Mouse (Mus musculus) ES-E14 (cell line): Measurements from ENCODE around the gene 0610009B22Rik. TPM values are rescaled to one million over a fixed set of nuclear protein-coding genes. Genes with fewer than 3 reads are reported as not detected.
A peak's percentile ranks its signal among the peaks of the same experiment; 100 is the strongest.

Experiments used
- DNase-seq: peaks from one replicate; pipeline ENCODE4 v3.0.0-alpha.2; 2013; ENCODE audit warnings: low read depth, low spot score
- H3K27ac ChIP-seq: 2 replicates; pipeline ENCODE4 v1.5.1; 2012; ENCODE audit warnings: low read depth, mild to moderate bottlenecking, low read length, moderate library complexity, mixed read lengths; ENCODE audit not compliant: poor library complexity, insufficient read depth, severe bottlenecking
- H3K36me3 ChIP-seq: 2 replicates; pipeline ENCODE4 v1.6.1; 2012; ENCODE audit warnings: mild to moderate bottlenecking, low read length, moderate library complexity, mixed read lengths; ENCODE audit not compliant: control insufficient read depth, poor library complexity, insufficient read depth, severe bottlenecking
- H3K4me1 ChIP-seq, 2 experiments: fragments of 150-350 bp in 1 of 2; sonication (generic) in 1 of 2; 2 replicates each; pipeline ENCODE4 v1.6.1; 2012; ENCODE audit warnings: low read length in 2 of 2, mild to moderate bottlenecking in 1 of 2, mixed read lengths in 1 of 2; ENCODE audit not compliant: control insufficient read depth in 2 of 2, insufficient read depth in 2 of 2, poor library complexity in 1 of 2
- H3K4me3 ChIP-seq, 2 experiments: fragments of 150-350 bp in 1 of 2; sonication (generic) in 1 of 2; 2 replicates each; pipeline ENCODE4 v1.5.1; 2012; ENCODE audit warnings: low read length in 2 of 2, low read depth in 1 of 2, mild to moderate bottlenecking in 1 of 2, mixed read lengths in 1 of 2; ENCODE audit not compliant: insufficient read depth in 1 of 2, poor library complexity in 1 of 2, severe bottlenecking in 1 of 2
- H3K9ac ChIP-seq: 2 replicates; pipeline ENCODE4 v1.6.1; 2012; ENCODE audit warnings: low read depth, mild to moderate bottlenecking, low read length, mixed read lengths; ENCODE audit not compliant: poor library complexity, insufficient read depth, severe bottlenecking
- H3K9me3 ChIP-seq: fragments of 150-350 bp; sonication (generic); 2 replicates; pipeline ENCODE4 v1.6.1; 2012; ENCODE audit warnings: low read depth, mild to moderate bottlenecking, low read length; ENCODE audit not compliant: control insufficient read depth, insufficient read depth
- CHD2 ChIP-seq: IDR thresholded peaks from 2 replicates; pipeline ENCODE4 v1.6.1; 2014; ENCODE audit warnings: mild to moderate bottlenecking, low read depth, low read length, inconsistent platforms
- HCFC1 ChIP-seq: IDR thresholded peaks from 2 replicates; pipeline ENCODE4 v1.6.1; 2012; ENCODE audit warnings: low read length, inconsistent platforms, borderline replicate concordance; ENCODE audit not compliant: insufficient read depth
- MAFK ChIP-seq: IDR thresholded peaks from 2 replicates; pipeline ENCODE4 v1.6.1; 2014; ENCODE audit warnings: mild to moderate bottlenecking, low read depth, low read length, inconsistent platforms; ENCODE audit not compliant: insufficient read depth
- ZC3H11A ChIP-seq: IDR thresholded peaks from 2 replicates; pipeline ENCODE4 v1.6.1; 2012; ENCODE audit warnings: low read depth, mild to moderate bottlenecking, inconsistent platforms, low read length, borderline replicate concordance
- ZNF384 ChIP-seq: IDR thresholded peaks from 2 replicates; pipeline ENCODE4 v1.6.1; 2012; ENCODE audit warnings: low read depth, low read length, inconsistent platforms
- in situ Hi-C, 2 experiments: fragments of 600-800 bp; cut with MboI; formaldehyde crosslinking; loops; one replicate each; pipeline ENCODE4 v1.15.1; 2025; ENCODE audit warnings: low sequenced_read_pairs in 2 of 2, inconsistent platforms in 1 of 2; ENCODE audit not compliant: unreplicated experiment in 2 of 2
- total RNA-seq: library from RNA; depleted of rRNA; stranded (reverse); fragments of 300-350 nt; gene quantifications from 2 replicates; pipeline ENCODE4 v1.2.3, GENCODE M21; 2012

The 0610009B22Rik gene
- total RNA-seq, 1 experiment, result 38.8 TPM

DNA sequence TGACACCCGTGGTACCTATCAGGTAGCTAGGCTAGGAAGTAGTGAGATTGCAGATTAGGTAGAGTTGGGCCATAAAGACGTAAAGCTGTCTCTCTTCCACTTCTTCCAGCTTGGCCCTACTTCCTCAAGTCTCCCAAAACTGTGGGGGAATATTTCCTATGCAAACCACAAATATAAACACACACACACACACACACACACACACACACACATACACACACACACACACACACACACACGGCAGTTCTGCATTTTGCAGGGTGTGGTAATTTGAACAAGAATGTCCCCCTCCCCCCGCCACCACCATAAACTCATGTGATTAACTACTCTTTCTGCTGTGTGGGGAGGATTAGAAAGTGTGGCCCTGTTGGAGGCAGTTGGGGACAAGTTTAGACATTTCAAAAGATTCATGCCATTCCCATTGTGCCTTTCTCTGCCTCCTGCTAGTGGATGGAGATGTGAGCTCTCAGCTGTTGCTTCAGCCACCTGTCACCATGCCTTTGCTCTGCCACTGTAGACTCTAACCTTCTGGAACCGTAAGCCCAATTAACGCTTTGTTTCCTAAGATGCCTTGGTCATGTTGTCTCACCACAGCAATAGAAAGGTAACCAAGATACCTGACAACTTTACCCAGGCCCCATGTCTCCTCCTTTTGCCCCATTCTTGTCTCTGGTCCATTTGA lies 10.8 kb downstream of the 0610009B22Rik start:
- Histone ChIP-seq H3K9me3 (no peaks in the 10 kb centered on the region), H3K4me3 (no peak overlapping the region), H3K27ac (no peak overlapping the region), H3K9ac (no peak overlapping the region), H3K36me3 (no peaks in the 10 kb centered on the region), H3K4me1 (peaks cover 6 to 12% of the 10 kb centered on the region in 2 experiments; a peak in 3 of 4 replicates)
- DNase-seq, result no peak
- no peak for TF ChIP-seq ZC3H11A
- TF ChIP-seq HCFC1, result no peak
- TF ChIP-seq MAFK, result no peak
- TF ChIP-seq ZNF384, result no peak
- no peak for TF ChIP-seq CHD2
- in situ Hi-C loops, result no loop called here

DNA sequence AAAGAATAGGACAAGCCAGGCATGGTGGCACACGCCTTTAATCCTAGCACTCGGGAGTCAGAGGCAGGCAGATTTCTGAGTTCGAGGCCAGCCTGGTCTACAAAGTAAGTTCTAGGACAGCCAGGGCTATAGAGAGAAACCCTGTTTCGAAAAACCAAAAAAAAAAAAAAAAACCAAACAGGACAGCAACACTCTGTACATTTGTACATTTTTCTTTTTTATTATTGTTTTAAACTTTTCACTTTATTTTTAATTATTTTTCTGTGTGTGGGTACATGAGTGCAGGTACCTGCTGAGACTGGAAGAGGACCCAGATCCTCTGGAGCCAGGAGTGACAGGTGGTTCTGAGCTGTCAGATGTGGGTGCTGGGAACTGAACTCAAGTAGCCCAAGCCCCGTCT lies 13.3 kb downstream of the 0610009B22Rik start:
- Histone ChIP-seq H3K27ac (no peak overlapping the region), H3K9ac (no peak overlapping the region), H3K4me3 (no peak overlapping the region), H3K9me3 (peaks cover 4% of the 10 kb centered on the region; the same call in 1 of the 2 replicates), H3K36me3 (no peaks in the 10 kb centered on the region), H3K4me1 (peaks cover 6 to 13% of the 10 kb centered on the region in 2 experiments; a peak in 3 of 4 replicates)
- TF ChIP-seq ZC3H11A, result no peak
- no peak for TF ChIP-seq CHD2
- TF ChIP-seq MAFK, result no peak
- no peak for TF ChIP-seq ZNF384
- TF ChIP-seq HCFC1, result no peak
- in situ Hi-C loops, result no loop called here
- DNase-seq, result no peak

- no peak for TF ChIP-seq ZC3H11A
- no peak for TF ChIP-seq CHD2
- TF ChIP-seq HCFC1, result no peak
- TF ChIP-seq MAFK, result no peak
- Histone ChIP-seq H3K4me1 (peaks cover 6 to 13% of the 10 kb centered on the region in 2 experiments; a peak in 3 of 4 replicates), H3K36me3 (no peaks in the 10 kb centered on the region), H3K27ac (0 out of 2 replicates have a peak overlapping the region, but pooled peaks have one; percentile 38), H3K9me3 (peaks cover 7% of the 10 kb centered on the region), H3K9ac (peak overlapping the region; percentile 18; the same call in 1 of the 2 replicates), H3K4me3 (no peak overlapping the region)
- in situ Hi-C loops, result no loop called here
- no peak for DNase-seq
Observed at GRCm38 (mm10) chr11:51673291-51673690, 15.4 kb downstream of the 0610009B22Rik start.

GRCm38 (mm10) chr11:51671376-51671775 lies 17.3 kb downstream of the 0610009B22Rik start:
- H3K36me3 ChIP-seq, result no peaks in the 10 kb centered on the region
- DNase-seq, result no peak
- H3K9me3 ChIP-seq, result peaks cover 7% of the 10 kb centered on the region
- H3K9ac ChIP-seq, result no peak overlapping the region
- TF ChIP-seq ZNF384, result no peak
- TF ChIP-seq CHD2, result no peak
- TF ChIP-seq HCFC1, result no peak
- no peak for TF ChIP-seq ZC3H11A
- TF ChIP-seq MAFK, result no peak
- peaks cover 6 to 9% of the 10 kb centered on the region in 2 experiments; a peak in 3 of 4 replicates for H3K4me1 ChIP-seq
- no peak overlapping the region for H3K27ac ChIP-seq
- in situ Hi-C loops, result no loop called here
- no peak overlapping the region for H3K4me3 ChIP-seq
